Mouse (Mus musculus): Measurements from ENCODE around the gene Spns3. TPM values are rescaled to one million over a fixed set of nuclear protein-coding genes. Genes with fewer than 3 reads are reported as not detected.

Spns3 gene
- 0.45 and 0.83 TPM in 2 replicates for polyA plus RNA-seq (2012; rRNA removed)

GRCm38 (mm10) chr11:72550134-72550988, at the start of gene Spns3:
Spns3 (minus strand) TSS chr11:72550506.

GRCm38 (mm10) chr11:72489881-72490301, 60.4 kb downstream of the Spns3 start, which contains the start of gene Spns2:
Spns2 (minus strand) TSS chr11:72489904.

Other genes starting within 250 kb of the Spns3 start
- 4.6 and 6.6 TPM in 2 replicates for gene Xaf1, start 248.9 kb downstream of the Spns3 start, polyA plus RNA-seq (2012; rRNA removed)
- gene Fbxo39, start 236.1 kb downstream of the Spns3 start, polyA plus RNA-seq (2012; rRNA removed) = not detected in 2 replicates
- gene Tekt1, start 188.1 kb downstream of the Spns3 start, polyA plus RNA-seq (2012; rRNA removed) = not detected in 2 replicates
- gene Smtnl2, start 138.8 kb downstream of the Spns3 start, polyA plus RNA-seq (2012; rRNA removed) = 5.3 and 5.7 TPM in 2 replicates
- gene Ggt6, start 115.0 kb downstream of the Spns3 start, polyA plus RNA-seq (2012; rRNA removed) = 16.2 and 16.9 TPM in 2 replicates
- gene Mybbp1a, start 109.2 kb downstream of the Spns3 start, polyA plus RNA-seq (2012; rRNA removed) = 14.5 and 15.5 TPM in 2 replicates
- 27.2 and 46.9 TPM in 2 replicates for gene Spns2, start 60.6 kb downstream of the Spns3 start, polyA plus RNA-seq (2012; rRNA removed)
- gene Ube2g1, start 56.8 kb upstream of the Spns3 start, polyA plus RNA-seq (2012; rRNA removed) = 6.8 and 9.9 TPM in 2 replicates
- gene Ankfy1, start 139.5 kb upstream of the Spns3 start, polyA plus RNA-seq (2012; rRNA removed) = 9.5 and 12.0 TPM in 2 replicates
- gene Cyb5d2, start 245.6 kb upstream of the Spns3 start, polyA plus RNA-seq (2012; rRNA removed) = 1.1 and 1.5 TPM in 2 replicates
- 10.5 and 14.7 TPM in 2 replicates for gene Zzef1, start 245.7 kb upstream of the Spns3 start, polyA plus RNA-seq (2012; rRNA removed)